Mouse (Mus musculus): ENCODE measurements around the gene Smdt1.

- TF ChIP-seq POLR2A (IDR thresholded peaks at IDR 0.05; ENCODE audit: extremely low read depth, insufficient read depth, low read length) = no peak
- no peak for TF ChIP-seq CTCF (IDR thresholded peaks at IDR 0.05; ENCODE audit: extremely low read depth, insufficient read depth, low read length)
Measured at GRCm38 (mm10) chr15:82335194-82335593, 3.6 kb upstream of the Smdt1 start.

Data from cortical plate, adult 2 months (tissue).